Comparison of ENCODE assay signal across 24 mouse cellular contexts in the genomic region with DNA sequence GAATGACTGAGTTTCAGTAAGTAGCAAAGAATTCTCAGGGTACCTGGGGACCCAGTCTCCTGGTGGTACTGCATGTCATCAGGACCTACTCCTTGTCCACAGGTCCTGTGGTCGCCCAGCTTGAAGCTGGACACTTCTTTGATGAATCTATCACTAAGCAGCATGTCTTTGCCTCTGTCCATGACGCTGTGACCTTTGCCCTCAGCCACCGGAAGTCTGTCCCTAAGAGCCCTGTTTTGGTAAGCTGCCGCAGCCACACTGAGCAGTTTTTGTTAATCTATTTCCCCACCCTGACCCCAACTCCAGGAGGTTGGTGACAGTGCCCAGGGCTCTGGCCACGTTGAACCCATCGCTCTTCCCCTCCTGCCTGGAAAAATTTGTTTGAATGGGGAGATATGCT. TPM values are rescaled to one million over a fixed set of nuclear protein-coding genes. Genes with fewer than 3 reads are reported as not detected.
"Had no signal": no experiment of that assay in that cellular context is flagged by ENCODE, and none has a peak within 500 bp of the region (broad histone marks: within the 10 kb centered on the region; RNA-seq: fewer than 3 reads in every experiment).

No protein-coding gene starts in this region.

- DNase-seq: left cerebral cortex, postnatal 4 days; lung, adult 2 months; lung, postnatal 14 days; retina, postnatal 1 day; right cerebral cortex, postnatal 25 days; spleen, adult 18-20 months; thymus, postnatal 25 days had no signal

- H3K4me1 ChIP-seq: limb, embryonic 12.5 days; limb, embryonic 15.5 days; liver, embryonic 15.5 days; midbrain, embryonic 12.5 days; stomach, embryonic 15.5 days had no signal

- H3K36me3 ChIP-seq: limb, embryonic 12.5 days; limb, embryonic 15.5 days; liver, embryonic 15.5 days; midbrain, embryonic 12.5 days; neural tube, embryonic 13.5 days; stomach, embryonic 15.5 days had no signal

- H3K4me3 ChIP-seq: limb, embryonic 12.5 days; limb, embryonic 15.5 days; liver, embryonic 15.5 days; midbrain, embryonic 12.5 days; myocyte; neural tube, embryonic 13.5 days; stomach, embryonic 15.5 days had no signal

- H3K27ac ChIP-seq: limb, embryonic 12.5 days; limb, embryonic 15.5 days; liver, embryonic 15.5 days; macrophage; midbrain, embryonic 12.5 days; neural tube, embryonic 13.5 days; stomach, embryonic 15.5 days had no signal

- H3K9me3 ChIP-seq: limb, embryonic 12.5 days; limb, embryonic 15.5 days; liver, embryonic 15.5 days; midbrain, embryonic 12.5 days; neural tube, embryonic 13.5 days; stomach, embryonic 15.5 days had no signal

- H3K9ac ChIP-seq: limb, embryonic 12.5 days; limb, embryonic 15.5 days; liver, embryonic 15.5 days; midbrain, embryonic 12.5 days; neural tube, embryonic 13.5 days; stomach, embryonic 15.5 days had no signal

- ATAC-seq: intestine, postnatal 0 days; midbrain, embryonic 16.5 days had no signal

- H3K27me3 ChIP-seq: limb, embryonic 12.5 days; limb, embryonic 15.5 days; liver, embryonic 15.5 days; midbrain, embryonic 12.5 days; neural tube, embryonic 13.5 days; stomach, embryonic 15.5 days had no signal

- H3K4me2 ChIP-seq: limb, embryonic 12.5 days; limb, embryonic 15.5 days; liver, embryonic 15.5 days; midbrain, embryonic 12.5 days; neural tube, embryonic 13.5 days; stomach, embryonic 15.5 days had no signal

RNA-seq across cellular contexts. Expression of gene Tmem89, which starts 2.1 kb away (rescaled TPM):
- total RNA-seq: layer of hippocampus, adult 18-20 months; left cerebral cortex, postnatal 14 days; monocyte, adult 5-6 weeks; neutrophil, adult 5-6 weeks had no signal
- polyA plus RNA-seq: intestine, embryonic 14.5 days; intestine, postnatal 0 days; kidney, embryonic 16.5 days; limb, embryonic 12.5 days; liver, embryonic 15.5 days; macrophage; midbrain, embryonic 12.5 days; midbrain, embryonic 16.5 days; myocyte; neural tube, embryonic 13.5 days; stomach, embryonic 15.5 days; thymus, postnatal 0 days had no signal
